Mouse (Mus musculus) fibroblast of lung, adult 2 months (primary cell): Measurements from ENCODE around the gene Magi1.
"Not testable (repeated sequence)": the region's sequence is repeated elsewhere in the genome, so short reads cannot be mapped to it uniquely, and the experiment has no call there.

Source experiments
- DNase-seq: peaks from one replicate; pipeline ENCODE4 v3.0.0-alpha.2; 2011; ENCODE audit warnings: low read depth

Magi1 gene

GRCm38 (mm10) chr6:94063542-94063941 lies 220.2 kb downstream of the Magi1 start:
- DNase-seq = no peak

GRCm38 (mm10) chr6:94061424-94061980 lies 222.2 kb downstream of the Magi1 start:
- DNase-seq = no peak

- no peak for DNase-seq
Measured at GRCm38 (mm10) chr6:94060621-94061213, 223.0 kb downstream of the Magi1 start.

- DNase-seq = no peak
Measured at GRCm38 (mm10) chr6:94059090-94059489, 224.6 kb downstream of the Magi1 start.

GRCm38 (mm10) chr6:94053920-94054319 lies 229.8 kb downstream of the Magi1 start:
- DNase-seq = no peak

GRCm38 (mm10) chr6:94045180-94045579 lies 238.5 kb downstream of the Magi1 start:
- no peak for DNase-seq

- DNase-seq = no peak
Measured at GRCm38 (mm10) chr6:94043461-94043860, 240.3 kb downstream of the Magi1 start.

GRCm38 (mm10) chr6:94040093-94040492 lies 243.6 kb downstream of the Magi1 start:
- DNase-seq = no peak

- DNase-seq = no peak
Measured at GRCm38 (mm10) chr6:94038897-94039296, 244.8 kb downstream of the Magi1 start.

GRCm38 (mm10) chr6:94036554-94036953 lies 247.2 kb downstream of the Magi1 start:
- no peak for DNase-seq

- no peak for DNase-seq
Measured at GRCm38 (mm10) chr6:94026361-94026760, 257.4 kb downstream of the Magi1 start.

GRCm38 (mm10) chr6:94022437-94022836 lies 261.3 kb downstream of the Magi1 start:
- no peak for DNase-seq

GRCm38 (mm10) chr6:94021239-94021962 lies 262.3 kb downstream of the Magi1 start:
- no peak for DNase-seq

GRCm38 (mm10) chr6:94020566-94020965 lies 263.2 kb downstream of the Magi1 start:
- DNase-seq = no peak

- no peak for DNase-seq
Measured at GRCm38 (mm10) chr6:94019935-94020334, 263.8 kb downstream of the Magi1 start.

- DNase-seq = no peak
Measured at GRCm38 (mm10) chr6:94013761-94014160, 270.0 kb downstream of the Magi1 start.

- no peak for DNase-seq
Measured at GRCm38 (mm10) chr6:94011947-94012346, 271.8 kb downstream of the Magi1 start.

GRCm38 (mm10) chr6:94011521-94011920 lies 272.2 kb downstream of the Magi1 start:
- no peak for DNase-seq

GRCm38 (mm10) chr6:94008577-94008976 lies 275.1 kb downstream of the Magi1 start:
- no peak for DNase-seq

- DNase-seq = not testable (repeated sequence)
Measured at GRCm38 (mm10) chr6:94003586-94003985, 280.1 kb downstream of the Magi1 start.

GRCm38 (mm10) chr6:93996841-93997485 lies 286.8 kb downstream of the Magi1 start:
- no peak for DNase-seq

- DNase-seq = no peak
Measured at GRCm38 (mm10) chr6:93987561-93987960, 296.2 kb downstream of the Magi1 start.

- DNase-seq = no peak
Measured at GRCm38 (mm10) chr6:93985111-93985510, 298.6 kb downstream of the Magi1 start.
